Mouse (Mus musculus): ENCODE measurements around the gene Rufy4.

- TF ChIP-seq POLR2A (IDR thresholded peaks at IDR 0.05; ENCODE audit: borderline replicate concordance, insufficient read depth, low read length), result no peak
- TF ChIP-seq CTCF (IDR thresholded peaks at IDR 0.05; ENCODE audit: borderline replicate concordance, insufficient read depth, low read depth, low read length), result no peak
Measured at GRCm38 (mm10) chr1:74156381-74156910, 31.1 kb downstream of the Rufy4 start.
